Mouse (Mus musculus): ENCODE data around the gene Tbc1d23.

- TF ChIP-seq POLR2A (IDR thresholded peaks at IDR 0.05; ENCODE audit: control insufficient read depth, extremely low read depth, insufficient read depth, low read length, poor library complexity) (no peak), CTCF (IDR thresholded peaks at IDR 0.05; ENCODE audit: borderline replicate concordance, control insufficient read depth, extremely low read depth, insufficient read depth, low read length, poor library complexity) (no peak)
Observed at GRCm38 (mm10) chr16:57166086-57166485, 65.2 kb downstream of the Tbc1d23 start.
